Mouse (Mus musculus): Measurements from ENCODE around the gene Fpgt. TPM values are rescaled to one million over a fixed set of nuclear protein-coding genes. Genes with fewer than 3 reads are reported as not detected.

Fpgt gene
- total RNA-seq, 1 experiment from 2014 or later, result 20.1 TPM

Other genes with a start within 250 kb of the Fpgt start
- not detected in 2 replicates for gene Tnni3k, start 38.0 kb downstream of the Fpgt start, total RNA-seq (2017)
- 0.23 and 0.25 TPM in 2 replicates for gene Lrriq3, start within 50 bp of the Fpgt start, total RNA-seq (2017)